Mouse (Mus musculus): Measurements from ENCODE around the gene Art3. TPM values are rescaled to one million over a fixed set of nuclear protein-coding genes. Genes with fewer than 3 reads are reported as not detected.

Gene Art3
- polyA plus RNA-seq (2014; fragmentation: Nextera tagmentation; extraction: Ambion mirVana): 1.4 and 5.4 TPM in 2 replicates

DNA sequence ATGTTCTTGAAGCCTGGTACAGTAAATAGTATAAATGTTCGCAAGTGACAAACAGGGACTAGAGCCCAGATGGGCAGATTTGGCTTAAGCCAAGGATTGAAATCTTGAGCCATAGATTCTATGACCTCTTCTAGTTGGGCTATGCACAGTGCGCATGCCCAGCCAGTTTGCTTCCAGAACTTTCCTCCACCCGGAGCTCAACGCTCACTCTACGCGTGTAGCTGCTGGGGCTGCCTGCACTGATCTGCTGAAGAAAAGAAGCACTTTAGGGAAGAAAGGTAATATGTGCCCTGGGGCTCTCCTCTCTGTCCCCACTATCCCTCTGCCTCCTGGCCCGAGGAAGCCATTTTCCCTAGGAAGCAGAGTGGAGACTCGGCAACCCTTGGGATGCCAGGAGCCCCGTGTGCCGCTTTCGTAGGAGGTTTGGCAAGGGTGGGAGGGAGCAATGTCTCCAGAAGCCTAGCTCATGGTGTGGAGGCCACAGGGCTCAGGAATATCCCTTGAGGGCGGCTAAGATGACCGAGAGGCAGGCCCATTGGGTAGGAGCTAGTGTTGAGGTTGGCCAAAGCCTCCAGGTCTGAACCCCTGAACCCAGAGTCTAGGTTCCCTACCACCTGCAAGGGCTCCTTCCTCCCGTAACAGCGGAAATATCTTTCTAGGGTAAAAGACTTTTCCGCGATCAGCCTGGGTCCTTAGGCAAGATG is at the start of gene Art3:
Gene Art3 (plus strand): TSS at position 193 of the 704 bp plus-strand sequence.
- peak; percentile 38; the same call in 1 of the 2 replicates for ATAC-seq (ENCODE audit: insufficient read depth)

DNA sequence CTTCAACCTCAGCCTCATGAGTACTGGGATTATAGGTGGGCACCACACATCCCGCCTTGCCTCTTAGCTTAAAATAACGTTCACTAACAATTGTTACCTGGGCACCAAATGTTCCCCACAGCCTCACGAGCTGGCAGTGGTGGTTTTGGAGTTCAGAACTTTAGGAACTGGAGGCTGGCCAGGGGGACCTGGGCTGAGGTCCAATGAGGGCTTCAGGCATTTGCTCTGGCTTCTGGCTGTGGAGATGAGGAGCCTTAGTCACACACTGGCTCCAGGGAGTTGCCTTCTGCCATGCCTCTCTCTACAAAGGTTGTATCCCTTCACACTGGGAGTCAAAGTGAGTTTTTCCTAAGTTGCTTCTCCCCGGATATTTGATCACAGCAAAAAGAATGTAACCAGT is 49.1 kb upstream of the Art3 start:
- Histone ChIP-seq H3K27ac (ENCODE audit: low read depth) (no peak overlapping the region), H3K4me3 (ENCODE audit: low read depth, low read length) (no peak overlapping the region), H3K36me3 (ENCODE audit: insufficient read depth) (peaks cover 28% of the 10 kb centered on the region), H3K4me1 (ENCODE audit: insufficient read depth) (no peaks in the 10 kb centered on the region), H3K27me3 (ENCODE audit: insufficient read depth, low read length) (no peaks in the 10 kb centered on the region), H3K9me3 (ENCODE audit: low read depth, low read length) (no peaks in the 10 kb centered on the region), H3K9ac (no peak overlapping the region), H3K4me2 (no peak overlapping the region)
- no peak for TF ChIP-seq CTCF (IDR thresholded peaks at IDR 0.05; ENCODE audit: low read depth)
- ATAC-seq (ENCODE audit: insufficient read depth) (no peak), DNase-seq (peak; percentile 24)
- 71% methylated on average over 4 of the region's 4 CpGs for WGBS

More for the DNA sequence above, at the start of gene Art3:
- Histone ChIP-seq H3K4me2 (peak within 1 kb of the TSS; percentile 44; the same call in 1 of the 2 replicates), H3K9ac (no peak within 1 kb of the TSS), H3K4me1 (ENCODE audit: insufficient read depth) (0 out of 2 replicates have a peak, but pooled peaks cover 2% of the 10 kb centered on the region), H3K36me3 (ENCODE audit: insufficient read depth) (no peaks in the 10 kb centered on the region), H3K27me3 (ENCODE audit: insufficient read depth, low read length) (no peaks in the 10 kb centered on the region), H3K27ac (ENCODE audit: low read depth) (peak within 1 kb of the TSS; percentile 90), H3K4me3 (ENCODE audit: low read depth, low read length) (no peak within 1 kb of the TSS), H3K9me3 (ENCODE audit: low read depth, low read length) (no peaks in the 10 kb centered on the region)
- DNase-seq: no peak
- WGBS: 89% methylated on average over 17 of the region's 17 CpGs
- no peak for TF ChIP-seq CTCF (IDR thresholded peaks at IDR 0.05; ENCODE audit: low read depth)

DNA sequence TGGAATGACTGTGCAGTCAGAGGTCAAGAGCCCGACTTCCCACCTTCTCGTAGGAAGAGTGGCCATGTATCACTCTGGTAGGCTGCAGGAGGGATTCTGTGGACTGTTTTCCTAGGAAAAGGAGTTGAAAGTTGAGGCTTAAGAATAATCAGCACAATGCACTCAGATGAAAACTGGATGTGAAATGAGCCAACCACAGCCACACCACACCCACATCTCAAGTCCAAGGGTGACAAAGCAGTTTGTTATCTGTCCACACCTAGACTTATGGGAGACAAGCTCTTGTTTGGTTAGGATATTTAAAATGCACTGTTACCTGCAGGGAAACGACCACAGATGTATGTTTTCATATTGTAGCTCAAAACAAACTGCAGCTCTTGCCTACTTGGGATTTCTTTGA is 48.5 kb upstream of the Art3 start:
- Histone ChIP-seq H3K4me2 (no peak overlapping the region), H3K4me3 (ENCODE audit: low read depth, low read length) (no peak overlapping the region), H3K9ac (no peak overlapping the region), H3K36me3 (ENCODE audit: insufficient read depth) (peaks cover 33% of the 10 kb centered on the region), H3K9me3 (ENCODE audit: low read depth, low read length) (no peaks in the 10 kb centered on the region), H3K27ac (ENCODE audit: low read depth) (no peak overlapping the region), H3K4me1 (ENCODE audit: insufficient read depth) (no peaks in the 10 kb centered on the region), H3K27me3 (ENCODE audit: insufficient read depth, low read length) (no peaks in the 10 kb centered on the region)
- 51% methylated on average over 3 of the region's 3 CpGs for WGBS
- ATAC-seq (ENCODE audit: insufficient read depth): no peak
- DNase-seq: no peak
- TF ChIP-seq CTCF (IDR thresholded peaks at IDR 0.05; ENCODE audit: low read depth): no peak

DNA sequence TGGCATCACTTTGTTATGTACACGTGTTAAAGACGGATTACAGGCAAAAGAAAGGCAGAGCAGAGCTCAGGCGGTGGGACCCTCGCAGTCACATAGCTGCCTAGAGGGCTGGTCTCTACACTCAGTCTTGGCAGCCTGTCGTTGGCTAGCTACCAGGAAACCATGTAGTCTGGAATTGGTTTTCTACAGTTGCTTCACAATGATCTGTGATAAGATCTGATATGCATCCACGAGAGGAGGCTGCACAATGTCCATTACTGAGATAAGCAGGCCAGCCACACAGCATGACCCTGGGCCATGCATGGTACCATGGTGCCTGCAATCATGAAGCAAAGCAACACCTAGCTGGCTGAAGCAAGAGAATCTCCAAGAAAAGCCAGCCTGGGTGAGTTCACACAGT is 43.8 kb upstream of the Art3 start:
- H3K27ac ChIP-seq (ENCODE audit: low read depth): no peak overlapping the region
- peaks cover 79% of the 10 kb centered on the region for H3K36me3 ChIP-seq (ENCODE audit: insufficient read depth)
- H3K27me3 ChIP-seq (ENCODE audit: insufficient read depth, low read length): no peaks in the 10 kb centered on the region
- H3K4me1 ChIP-seq (ENCODE audit: insufficient read depth): no peaks in the 10 kb centered on the region
- no peak overlapping the region for H3K4me3 ChIP-seq (ENCODE audit: low read depth, low read length)
- H3K9ac ChIP-seq: no peak overlapping the region
- ATAC-seq (ENCODE audit: insufficient read depth) (no peak), DNase-seq (no peak)
- no peak overlapping the region for H3K4me2 ChIP-seq
- 79% methylated on average over 6 of the region's 6 CpGs for whole genome bisulfite sequencing
- no peaks in the 10 kb centered on the region for H3K9me3 ChIP-seq (ENCODE audit: low read depth, low read length)
- no peak for TF ChIP-seq CTCF (IDR thresholded peaks at IDR 0.05; ENCODE audit: low read depth)

DNA sequence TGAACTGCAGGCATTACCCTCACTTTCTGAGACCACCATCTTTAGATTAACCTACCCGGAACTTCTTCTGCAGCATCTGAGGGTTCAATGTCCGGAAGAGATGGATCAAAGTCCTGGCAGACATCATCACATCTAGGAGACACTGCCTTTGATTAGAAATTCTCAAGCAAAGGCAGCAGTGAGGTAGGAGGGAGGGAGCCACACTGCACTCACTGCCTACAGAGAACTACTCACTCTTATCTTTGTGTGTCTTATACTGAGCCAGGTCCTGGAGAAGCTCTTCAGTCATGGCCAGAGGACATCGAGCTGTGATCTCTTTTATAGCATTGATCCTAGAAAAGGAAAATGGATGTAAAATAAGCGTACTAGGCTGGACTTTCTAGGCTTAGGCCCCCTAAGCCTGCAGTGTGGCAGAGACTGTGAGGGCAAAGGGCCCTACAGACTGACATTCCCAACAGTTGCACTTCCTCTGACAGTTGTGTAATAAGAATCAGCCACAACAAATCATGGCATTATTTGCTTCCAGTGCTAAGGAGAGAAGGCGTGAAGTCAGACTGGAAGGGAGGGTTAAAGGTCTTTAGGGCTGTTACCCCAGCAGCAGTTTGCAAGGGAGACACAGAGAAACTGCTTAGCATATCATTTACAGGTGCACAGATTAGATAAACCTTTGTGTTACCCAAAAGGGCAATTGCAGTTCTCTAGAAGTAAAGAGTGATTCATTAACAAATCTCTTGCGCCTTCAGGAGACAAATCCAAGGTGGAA is 39.8 kb upstream of the Art3 start:
- Histone ChIP-seq H3K9me3 (ENCODE audit: low read depth, low read length) (no peaks in the 10 kb centered on the region), H3K27ac (ENCODE audit: low read depth) (no peak overlapping the region), H3K27me3 (ENCODE audit: insufficient read depth, low read length) (no peaks in the 10 kb centered on the region), H3K9ac (no peak overlapping the region), H3K36me3 (ENCODE audit: insufficient read depth) (peaks cover 93% of the 10 kb centered on the region), H3K4me2 (no peak overlapping the region), H3K4me1 (ENCODE audit: insufficient read depth) (no peaks in the 10 kb centered on the region), H3K4me3 (ENCODE audit: low read depth, low read length) (no peak overlapping the region)
- TF ChIP-seq CTCF (IDR thresholded peaks at IDR 0.05; ENCODE audit: low read depth): no peak
- no peak for DNase-seq
- WGBS: 87% methylated on average over 6 of the region's 6 CpGs
- ATAC-seq (ENCODE audit: insufficient read depth): no peak

DNA sequence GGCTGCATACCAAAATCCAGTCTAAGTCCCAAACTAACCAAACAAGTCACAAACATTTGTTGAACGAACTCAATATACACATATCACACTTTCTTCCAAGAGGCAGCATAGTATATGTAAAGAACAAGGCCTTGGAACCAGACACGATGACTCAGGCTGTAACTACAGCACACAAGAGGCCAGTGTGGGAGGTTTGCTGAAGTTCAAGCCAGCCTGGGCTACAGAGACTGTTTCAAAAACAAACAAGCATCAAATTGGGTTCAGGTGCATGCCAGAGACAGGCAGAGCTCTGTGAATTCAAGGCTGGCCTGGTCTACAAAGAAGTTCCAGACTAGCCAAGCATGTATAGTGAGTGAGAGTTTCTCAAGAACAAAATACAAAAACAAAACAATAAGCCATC is 37.1 kb upstream of the Art3 start:
- Histone ChIP-seq H3K36me3 (ENCODE audit: insufficient read depth) (peaks cover 89% of the 10 kb centered on the region), H3K27me3 (ENCODE audit: insufficient read depth, low read length) (no peaks in the 10 kb centered on the region), H3K4me3 (ENCODE audit: low read depth, low read length) (no peak overlapping the region), H3K9ac (no peak overlapping the region), H3K4me1 (ENCODE audit: insufficient read depth) (no peaks in the 10 kb centered on the region), H3K4me2 (no peak overlapping the region), H3K27ac (ENCODE audit: low read depth) (no peak overlapping the region), H3K9me3 (ENCODE audit: low read depth, low read length) (no peaks in the 10 kb centered on the region)
- DNase-seq (no peak), ATAC-seq (ENCODE audit: insufficient read depth) (no peak)
- no peak for TF ChIP-seq CTCF (IDR thresholded peaks at IDR 0.05; ENCODE audit: low read depth)
- WGBS: 89% methylated on average over 2 of the region's 2 CpGs

DNA sequence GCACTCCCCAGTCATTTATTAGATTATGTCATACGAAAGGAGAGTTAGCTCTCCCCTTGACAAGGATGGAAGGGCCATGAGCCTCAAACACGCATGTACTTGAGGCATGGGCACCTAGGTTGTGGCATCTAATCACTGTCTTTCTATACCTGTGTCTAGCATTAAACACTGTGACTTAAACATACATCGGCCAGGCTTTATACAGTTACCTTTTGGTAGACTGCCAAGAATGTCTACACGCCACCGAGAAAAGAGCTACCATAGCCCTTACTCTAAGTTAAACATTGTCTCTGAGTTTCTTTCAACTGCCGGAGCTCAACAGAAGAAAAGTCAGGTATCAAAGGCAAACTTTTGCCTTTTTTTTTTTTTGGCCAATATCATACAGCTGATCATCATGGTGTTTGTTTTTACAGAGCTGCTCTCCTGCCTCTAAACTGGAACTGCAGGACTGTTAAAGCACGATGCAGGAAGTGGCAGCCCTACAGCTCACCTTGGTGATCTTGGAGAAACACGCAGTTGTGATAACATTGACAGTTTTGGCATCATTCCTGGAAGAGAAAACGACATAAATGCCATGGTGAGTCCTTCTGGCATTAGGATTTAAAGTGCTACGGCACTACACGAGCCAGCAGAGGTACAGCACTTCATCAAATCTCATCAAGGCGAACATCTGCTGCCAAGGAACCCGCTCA is 29.3 kb upstream of the Art3 start:
- 82% methylated on average over 13 of the region's 13 CpGs for WGBS
- Histone ChIP-seq H3K9ac (no peak overlapping the region), H3K27me3 (ENCODE audit: insufficient read depth, low read length) (no peaks in the 10 kb centered on the region), H3K36me3 (ENCODE audit: insufficient read depth) (peaks cover 79% of the 10 kb centered on the region), H3K4me3 (ENCODE audit: low read depth, low read length) (no peak overlapping the region), H3K4me1 (ENCODE audit: insufficient read depth) (no peaks in the 10 kb centered on the region), H3K9me3 (ENCODE audit: low read depth, low read length) (no peaks in the 10 kb centered on the region), H3K4me2 (no peak overlapping the region), H3K27ac (ENCODE audit: low read depth) (no peak overlapping the region)
- DNase-seq (no peak), ATAC-seq (ENCODE audit: insufficient read depth) (no peak)
- no peak for TF ChIP-seq CTCF (IDR thresholded peaks at IDR 0.05; ENCODE audit: low read depth)

Measured in lung, embryonic 14.5 days (tissue).